ENCODE assay signal across 21 mouse cellular contexts in the genomic region with DNA sequence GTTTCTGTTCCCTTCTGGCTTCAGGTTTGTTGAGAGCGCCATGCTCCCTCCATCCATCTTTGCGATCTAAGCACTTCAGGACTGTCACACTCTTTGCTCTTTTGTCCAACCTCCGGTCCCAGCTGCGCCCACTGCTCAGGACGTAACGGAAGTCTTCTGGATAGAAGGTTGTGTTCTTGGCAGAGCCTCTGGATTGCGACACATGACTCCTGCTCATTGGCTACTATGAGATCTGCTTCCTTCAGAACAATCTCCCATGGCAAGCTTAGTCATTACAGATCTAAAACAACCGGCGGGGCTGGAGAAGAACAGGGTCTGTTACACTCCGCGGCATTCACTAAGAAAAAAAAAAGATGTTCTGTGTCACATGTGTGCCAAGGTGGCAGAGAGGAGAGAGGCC.
A peak's percentile ranks its signal among the peaks of the same experiment; 100 is the strongest.
DNase-seq lines count a peak whose midpoint lies in the region; ATAC-seq lines count a peak whose summit lies in the region.
"Had no signal": no experiment of that assay in that cellular context is flagged by ENCODE, and none has a peak within 500 bp of the region (broad histone marks: within the 10 kb centered on the region; RNA-seq: fewer than 3 reads in every experiment).

No protein-coding gene starts in this region.

- WGBS in heart, embryonic 12.5 days, result 89% methylated on average over 11 of the region's 11 CpGs
- 81% methylated on average over 11 of the region's 11 CpGs for WGBS in lung, embryonic 16.5 days

- no peak overlapping the region for H3K9ac ChIP-seq in heart, embryonic 12.5 days
- H3K9ac ChIP-seq in lung, embryonic 16.5 days (ENCODE audit: low read length), result no peak overlapping the region
- H3K9ac ChIP-seq: embryonic facial prominence, embryonic 12.5 days; forebrain, embryonic 13.5 days; forebrain, postnatal 0 days; hindbrain, embryonic 15.5 days had no signal

- peaks cover 17% of the 10 kb centered on the region for H3K27me3 ChIP-seq in heart, embryonic 12.5 days (replicated peaks)
- H3K27me3 ChIP-seq in lung, embryonic 16.5 days (ENCODE audit: control insufficient read depth, insufficient read depth, low read depth, low read length), result no peaks in the 10 kb centered on the region
- H3K27me3 ChIP-seq: embryonic facial prominence, embryonic 12.5 days; hindbrain, embryonic 15.5 days had no signal

- no peak for ATAC-seq in heart, embryonic 12.5 days (ENCODE audit: insufficient number of reproducible peaks, low FRiP score)
- peak; percentile 24; the same call in 1 of the 2 replicates for ATAC-seq in lung, embryonic 16.5 days (ENCODE audit: low read depth)
- ATAC-seq: CD4-positive, CD25-positive, alpha-beta regulatory T cell, adult 4 months; forebrain, embryonic 13.5 days; forebrain, postnatal 0 days; intestine, embryonic 16.5 days had no signal

- H3K4me1 ChIP-seq in heart, embryonic 12.5 days (replicated peaks), result peaks cover 38% of the 10 kb centered on the region
- 0 out of 2 replicates have a peak, but pooled peaks cover 7% of the 10 kb centered on the region for H3K4me1 ChIP-seq in lung, embryonic 16.5 days (replicated peaks; ENCODE audit: control insufficient read depth, insufficient read depth, low read length)
- H3K4me1 ChIP-seq: forebrain, embryonic 13.5 days; hindbrain, embryonic 15.5 days had no signal

- H3K4me3 ChIP-seq in heart, embryonic 12.5 days, result no peak overlapping the region
- no peak overlapping the region for H3K4me3 ChIP-seq in lung, embryonic 16.5 days (ENCODE audit: low read length)
- H3K4me3 ChIP-seq: embryonic facial prominence, embryonic 12.5 days; forebrain, embryonic 13.5 days; hindbrain, embryonic 15.5 days had no signal

- H3K4me2 ChIP-seq in heart, embryonic 12.5 days, result no peak overlapping the region
- H3K4me2 ChIP-seq in lung, embryonic 16.5 days (ENCODE audit: low read depth, low read length), result no peak overlapping the region
- H3K4me2 ChIP-seq: embryonic facial prominence, embryonic 12.5 days; forebrain, embryonic 13.5 days; heart, embryonic 11.5 days; hindbrain, embryonic 15.5 days had no signal

- no peaks in the 10 kb centered on the region for H3K9me3 ChIP-seq in heart, embryonic 12.5 days (replicated peaks)
- no peaks in the 10 kb centered on the region for H3K9me3 ChIP-seq in lung, embryonic 16.5 days (ENCODE audit: control insufficient read depth, low read length)
- H3K9me3 ChIP-seq: embryonic facial prominence, embryonic 12.5 days; forebrain, embryonic 13.5 days; hindbrain, embryonic 15.5 days had no signal

- DNase-seq in heart, adult 11 months, result peak; percentile 95
- no peak for DNase-seq in lung, postnatal 14 days
- peak; percentile 50 for DNase-seq in fat pad, adult 2 months (ENCODE audit: extremely low read depth, low read depth, low spot score)
- DNase-seq in skeletal muscle tissue, adult 2 months (ENCODE audit: low read depth, low spot score), result peak; percentile 62
- no peak for DNase-seq in heart, postnatal 4 days
- DNase-seq: adrenal gland, postnatal 10 days; B cell, adult 2 months; cerebellum, adult 11-12 months; cerebellum, adult 9-10 months; cerebellum, postnatal 25 days; forebrain, postnatal 0 days; gastrocnemius, postnatal 25 days had no signal

- no peak overlapping the region for H3K27ac ChIP-seq in heart, embryonic 12.5 days (ENCODE audit: poor library complexity, severe bottlenecking)
- no peak overlapping the region for H3K27ac ChIP-seq in lung, embryonic 16.5 days (ENCODE audit: low read length)
- H3K27ac ChIP-seq: embryonic facial prominence, embryonic 12.5 days; forebrain, embryonic 13.5 days; hindbrain, embryonic 15.5 days had no signal

- H3K36me3 ChIP-seq in heart, embryonic 12.5 days, result no peaks in the 10 kb centered on the region
- H3K36me3 ChIP-seq in lung, embryonic 16.5 days (ENCODE audit: control insufficient read depth, insufficient read depth, low read length), result no peaks in the 10 kb centered on the region
- H3K36me3 ChIP-seq: embryonic facial prominence, embryonic 12.5 days; G1E; hindbrain, embryonic 15.5 days had no signal

Comparison
In these comparisons a context has a peak if more than half of its experiments do, and no peak if none do; other contexts are left out.
1. DNase-seq: peak in heart, adult 11 months (single experiment), fat pad, adult 2 months (single experiment) and skeletal muscle tissue, adult 2 months (single experiment); none in lung, postnatal 14 days (single experiment) and heart, postnatal 4 days (single experiment).